Mouse (Mus musculus): ENCODE measurements around the gene Hoxb2. TPM values are rescaled to one million over a fixed set of nuclear protein-coding genes. Genes with fewer than 3 reads are reported as not detected.

The Hoxb2 gene
- polyA plus RNA-seq, 1 experiment from 2014 or later, result 51.6 TPM

DNA sequence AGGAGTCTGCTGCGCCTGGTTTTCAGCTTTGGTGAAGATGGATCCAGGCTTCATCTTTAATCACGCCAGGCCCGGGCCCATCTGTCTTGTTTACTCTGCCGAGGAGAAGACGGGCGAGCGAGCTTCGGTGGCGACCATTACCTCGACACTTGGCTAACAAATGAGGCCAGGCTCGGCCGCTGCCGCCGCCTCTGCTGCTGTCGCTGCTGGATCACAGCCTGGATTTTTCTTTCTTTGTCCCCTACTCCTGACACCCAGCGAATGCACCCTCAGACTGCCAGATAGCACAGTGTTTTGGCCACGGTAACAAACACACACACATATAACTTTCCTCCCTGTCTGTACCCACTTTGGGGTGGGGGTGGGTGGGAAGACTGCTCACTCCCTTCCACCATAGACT lies 29.6 kb upstream of the Hoxb2 start:
- peaks cover 12% of the 10 kb centered on the region; the same call in 1 of the 2 replicates for H3K36me3 ChIP-seq (ENCODE audit: insufficient read depth)
- WGBS, result 2% methylated on average over 17 of the region's 17 CpGs
- H3K4me1 ChIP-seq (ENCODE audit: insufficient read depth), result no peaks in the 10 kb centered on the region; the same call in 1 of the 2 replicates
- peak overlapping the region; percentile 72 for H3K4me3 ChIP-seq (ENCODE audit: low read depth, low read length)
- H3K9me3 ChIP-seq (ENCODE audit: low read depth, low read length), result no peaks in the 10 kb centered on the region
- ATAC-seq (ENCODE audit: insufficient read depth), result no peak
- TF ChIP-seq CTCF (IDR thresholded peaks at IDR 0.05; ENCODE audit: low read depth), result no peak
- H3K9ac ChIP-seq, result peak overlapping the region; percentile 99
- H3K27ac ChIP-seq (ENCODE audit: low read depth), result peak overlapping the region; percentile 100
- peak overlapping the region; percentile 84 for H3K4me2 ChIP-seq
- no peak for DNase-seq
- H3K27me3 ChIP-seq (ENCODE audit: insufficient read depth, low read length), result peaks cover 14% of the 10 kb centered on the region

DNA sequence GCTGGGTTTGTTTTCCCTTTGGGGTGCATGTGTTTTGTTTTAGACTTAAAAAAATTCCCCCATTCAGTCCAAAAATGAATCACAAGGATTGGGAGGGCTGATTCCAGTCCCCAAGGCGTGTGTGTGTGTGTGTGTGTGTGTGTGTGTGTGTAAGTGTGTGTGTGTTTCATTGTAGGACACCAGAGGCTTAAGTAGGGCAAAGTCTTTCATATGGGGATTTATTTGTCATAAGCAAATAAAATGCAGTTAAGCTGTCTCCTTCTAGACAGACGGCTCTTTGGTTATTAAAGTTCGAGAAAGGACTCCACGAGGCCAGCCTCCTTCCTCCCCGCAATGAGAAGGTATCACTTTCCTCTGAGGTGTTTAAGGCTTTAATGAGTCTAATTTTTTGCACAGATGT lies 28.5 kb upstream of the Hoxb2 start:
- no peak for TF ChIP-seq CTCF (IDR thresholded peaks at IDR 0.05; ENCODE audit: low read depth)
- Histone ChIP-seq H3K4me3 (ENCODE audit: low read depth, low read length) (peak overlapping the region; percentile 72), H3K9me3 (ENCODE audit: low read depth, low read length) (no peaks in the 10 kb centered on the region), H3K9ac (peak overlapping the region; percentile 99), H3K4me2 (peak overlapping the region; percentile 84), H3K4me1 (ENCODE audit: insufficient read depth) (no peaks in the 10 kb centered on the region; the same call in 1 of the 2 replicates), H3K27ac (ENCODE audit: low read depth) (peak overlapping the region; percentile 100), H3K36me3 (ENCODE audit: insufficient read depth) (peaks cover 12% of the 10 kb centered on the region; the same call in 1 of the 2 replicates), H3K27me3 (ENCODE audit: insufficient read depth, low read length) (peaks cover 16% of the 10 kb centered on the region; the same call in 1 of the 2 replicates)
- ATAC-seq (ENCODE audit: insufficient read depth) (no peak), DNase-seq (no peak)
- 14% methylated on average over 5 of the region's 5 CpGs for WGBS

DNA sequence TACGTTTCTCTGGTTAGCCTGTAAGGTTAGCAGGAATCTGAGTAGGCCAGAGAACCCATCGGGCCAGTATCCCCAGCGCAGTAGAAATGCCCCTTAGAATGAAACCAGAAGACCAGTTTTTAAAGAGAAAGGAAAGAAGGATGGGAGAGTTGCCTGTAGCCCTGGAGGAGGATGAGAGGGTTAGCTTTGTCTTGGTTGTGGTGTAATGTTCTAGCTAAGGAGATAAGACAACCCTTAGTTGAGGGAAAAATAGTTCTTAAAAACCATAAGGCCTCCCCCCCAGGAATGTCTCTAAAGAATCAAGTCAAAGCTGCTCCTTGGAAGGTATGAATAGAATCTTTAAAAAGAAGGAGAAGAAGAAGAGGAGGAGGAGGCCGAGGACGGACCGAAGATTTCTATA lies 27.6 kb upstream of the Hoxb2 start:
- TF ChIP-seq CTCF (IDR thresholded peaks at IDR 0.05; ENCODE audit: low read depth), result no peak
- WGBS, result 18% methylated on average over 6 of the region's 6 CpGs
- no peak for DNase-seq
- Histone ChIP-seq H3K9me3 (ENCODE audit: low read depth, low read length) (no peaks in the 10 kb centered on the region), H3K9ac (peak overlapping the region; percentile 99), H3K27ac (ENCODE audit: low read depth) (peak overlapping the region; percentile 100), H3K4me3 (ENCODE audit: low read depth, low read length) (peak overlapping the region; percentile 72), H3K36me3 (ENCODE audit: insufficient read depth) (peaks cover 12% of the 10 kb centered on the region; the same call in 1 of the 2 replicates), H3K4me2 (peak overlapping the region; percentile 84), H3K4me1 (ENCODE audit: insufficient read depth) (no peaks in the 10 kb centered on the region; the same call in 1 of the 2 replicates), H3K27me3 (ENCODE audit: insufficient read depth, low read length) (peaks cover 16% of the 10 kb centered on the region; the same call in 1 of the 2 replicates)
- no peak for ATAC-seq (ENCODE audit: insufficient read depth)

DNA sequence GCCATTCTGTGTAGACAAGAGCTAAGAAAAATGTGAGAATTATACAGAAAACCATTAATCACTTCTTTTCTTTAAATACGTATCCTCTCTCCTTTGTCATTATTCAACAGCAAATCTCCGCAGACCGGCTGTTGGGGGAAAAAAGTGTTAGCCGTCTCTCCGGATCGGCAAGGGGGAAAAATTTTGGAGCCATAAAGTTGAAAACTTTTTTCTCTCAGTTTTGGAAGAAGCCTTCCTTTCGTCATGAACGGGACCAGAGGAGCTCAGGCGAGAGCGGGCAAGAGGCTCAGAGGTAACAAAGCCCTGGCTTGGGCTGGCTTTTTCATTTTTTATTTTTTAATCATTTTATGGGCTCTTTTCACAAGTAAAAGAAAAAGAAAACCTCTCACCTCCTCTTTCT lies 27.2 kb upstream of the Hoxb2 start, which contains the start of gene Hoxb3:
TSS of gene Hoxb3 (plus strand) at position 173 of the 400 bp plus-strand sequence.
- H3K4me3 ChIP-seq (ENCODE audit: low read depth, low read length), result peak within 1 kb of the TSS; percentile 72
- peak within 1 kb of the TSS; percentile 99 for H3K9ac ChIP-seq
- no peaks in the 10 kb centered on the region for H3K9me3 ChIP-seq (ENCODE audit: low read depth, low read length)
- TF ChIP-seq CTCF (IDR thresholded peaks at IDR 0.05; ENCODE audit: low read depth), result no peak
- no peaks in the 10 kb centered on the region; the same call in 1 of the 2 replicates for H3K4me1 ChIP-seq (ENCODE audit: insufficient read depth)
- ATAC-seq (ENCODE audit: insufficient read depth) (no peak), DNase-seq (no peak)
- H3K36me3 ChIP-seq (ENCODE audit: insufficient read depth), result peaks cover 12% of the 10 kb centered on the region; the same call in 1 of the 2 replicates
- H3K4me2 ChIP-seq, result peak within 1 kb of the TSS; percentile 84
- 15% methylated on average over 10 of the region's 10 CpGs for WGBS
- H3K27me3 ChIP-seq (ENCODE audit: insufficient read depth, low read length), result peaks cover 16% of the 10 kb centered on the region; the same call in 1 of the 2 replicates
- H3K27ac ChIP-seq (ENCODE audit: low read depth), result peak within 1 kb of the TSS; percentile 100

DNA sequence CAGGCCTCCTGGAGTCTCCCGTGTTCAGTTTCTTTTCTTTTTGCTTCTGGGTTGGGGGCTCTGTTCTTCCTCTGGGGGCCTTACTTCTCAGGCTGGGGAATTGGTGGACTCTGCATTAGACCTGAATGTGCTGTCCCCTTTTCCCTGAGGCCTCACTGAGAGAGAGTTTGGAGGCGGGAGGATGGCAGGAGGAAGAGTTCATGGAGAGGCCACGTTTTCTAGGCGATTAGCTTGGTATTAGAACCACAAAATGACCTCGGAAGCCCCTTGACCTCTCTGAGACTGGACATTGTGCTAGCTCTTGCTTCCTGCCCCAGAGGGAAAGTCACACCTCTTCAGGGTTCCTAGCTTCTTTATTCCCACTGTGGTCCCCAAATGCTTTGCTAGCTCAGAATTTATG lies 26.2 kb upstream of the Hoxb2 start:
- peaks cover 12% of the 10 kb centered on the region; the same call in 1 of the 2 replicates for H3K36me3 ChIP-seq (ENCODE audit: insufficient read depth)
- ATAC-seq (ENCODE audit: insufficient read depth) (no peak), DNase-seq (peak; percentile 78)
- H3K4me1 ChIP-seq (ENCODE audit: insufficient read depth), result peaks cover under 1% of the 10 kb centered on the region; the same call in 1 of the 2 replicates
- WGBS, result 7% methylated on average over 5 of the region's 5 CpGs
- peaks cover 14% of the 10 kb centered on the region; the same call in 1 of the 2 replicates for H3K27me3 ChIP-seq (ENCODE audit: insufficient read depth, low read length)
- H3K4me2 ChIP-seq, result peak overlapping the region; percentile 84
- TF ChIP-seq CTCF (IDR thresholded peaks at IDR 0.05; ENCODE audit: low read depth), result no peak
- no peaks in the 10 kb centered on the region for H3K9me3 ChIP-seq (ENCODE audit: low read depth, low read length)
- H3K4me3 ChIP-seq (ENCODE audit: low read depth, low read length), result peak overlapping the region; percentile 72
- peak overlapping the region; percentile 100 for H3K27ac ChIP-seq (ENCODE audit: low read depth)
- H3K9ac ChIP-seq, result peak overlapping the region; percentile 99

DNA sequence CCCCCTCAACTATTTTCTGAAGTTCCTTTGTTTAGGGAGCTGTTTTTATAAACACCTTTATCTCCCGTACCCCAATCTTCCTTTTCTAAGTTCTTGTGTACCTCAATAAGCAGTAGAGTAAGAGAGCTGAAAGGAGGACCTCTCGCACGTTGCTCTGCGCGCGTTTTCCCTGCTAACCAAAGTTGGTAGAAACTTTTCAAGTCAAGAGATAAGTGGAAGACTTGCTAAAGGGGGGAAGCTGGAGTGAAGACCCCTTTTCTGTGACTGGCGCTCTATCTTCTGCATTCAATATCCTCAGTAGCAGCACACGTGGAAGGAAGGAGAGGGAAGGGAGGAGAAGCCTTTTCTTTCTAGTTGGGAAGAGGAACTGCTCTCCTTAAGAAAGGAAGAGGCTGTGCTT lies 25.4 kb upstream of the Hoxb2 start:
- Histone ChIP-seq H3K9me3 (ENCODE audit: low read depth, low read length) (no peaks in the 10 kb centered on the region), H3K36me3 (ENCODE audit: insufficient read depth) (peaks cover 15% of the 10 kb centered on the region), H3K27me3 (ENCODE audit: insufficient read depth, low read length) (0 out of 2 replicates have a peak, but pooled peaks cover 9% of the 10 kb centered on the region), H3K9ac (peak overlapping the region; percentile 99), H3K4me1 (ENCODE audit: insufficient read depth) (peaks cover 6% of the 10 kb centered on the region), H3K27ac (ENCODE audit: low read depth) (peak overlapping the region; percentile 100), H3K4me2 (peak overlapping the region; percentile 84), H3K4me3 (ENCODE audit: low read depth, low read length) (peak overlapping the region; percentile 72)
- WGBS, result 13% methylated on average over 8 of the region's 8 CpGs
- no peak for TF ChIP-seq CTCF (IDR thresholded peaks at IDR 0.05; ENCODE audit: low read depth)
- DNase-seq, result no peak
- no peak for ATAC-seq (ENCODE audit: insufficient read depth)

DNA sequence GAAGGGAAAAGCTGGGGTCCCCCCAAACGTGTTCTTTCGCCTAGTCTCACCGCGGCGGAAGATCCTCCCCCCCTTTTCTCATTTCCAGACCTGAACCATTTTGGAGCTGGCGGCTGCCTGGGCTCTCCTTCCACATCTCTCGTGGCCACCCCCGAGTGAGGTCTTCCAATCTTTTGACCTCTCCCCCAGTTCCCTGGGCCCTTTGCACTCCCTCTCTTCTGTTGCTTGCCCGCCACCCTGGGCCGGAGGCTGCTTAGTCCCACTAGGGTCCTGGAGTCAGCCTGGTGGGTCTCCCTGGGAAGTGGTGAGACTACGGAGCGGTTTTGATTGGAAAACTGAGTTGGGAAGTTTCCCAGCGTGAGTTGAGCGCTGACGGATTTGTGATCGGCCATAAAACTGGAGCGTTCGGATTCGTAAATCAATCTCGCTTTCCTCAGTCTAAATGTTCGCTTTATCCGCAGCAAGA lies 24.5 kb upstream of the Hoxb2 start:
- WGBS, result 6% methylated on average over 22 of the region's 22 CpGs
- Histone ChIP-seq H3K4me3 (ENCODE audit: low read depth, low read length) (peak overlapping the region; percentile 72), H3K27ac (ENCODE audit: low read depth) (peak overlapping the region; percentile 100), H3K36me3 (ENCODE audit: insufficient read depth) (peaks cover 19% of the 10 kb centered on the region), H3K9me3 (ENCODE audit: low read depth, low read length) (no peaks in the 10 kb centered on the region), H3K27me3 (ENCODE audit: insufficient read depth, low read length) (0 out of 2 replicates have a peak, but pooled peaks cover 7% of the 10 kb centered on the region), H3K4me2 (peak overlapping the region; percentile 84), H3K9ac (peak overlapping the region; percentile 99), H3K4me1 (ENCODE audit: insufficient read depth) (peaks cover 12% of the 10 kb centered on the region)
- DNase-seq (peak; percentile 73), ATAC-seq (ENCODE audit: insufficient read depth) (no peak)
- TF ChIP-seq CTCF (IDR thresholded peaks at IDR 0.05; ENCODE audit: low read depth), result no peak
